Mouse (Mus musculus): ENCODE data around the gene Mdfi. TPM values are rescaled to one million over a fixed set of nuclear protein-coding genes. Genes with fewer than 3 reads are reported as not detected.
"Not testable (repeated sequence)": the region's sequence is repeated elsewhere in the genome, so short reads cannot be mapped to it uniquely, and the experiment has no call there.

Gene Mdfi
- total RNA-seq (2021) = 1 to 10 TPM; 2.4 TPM

DNA sequence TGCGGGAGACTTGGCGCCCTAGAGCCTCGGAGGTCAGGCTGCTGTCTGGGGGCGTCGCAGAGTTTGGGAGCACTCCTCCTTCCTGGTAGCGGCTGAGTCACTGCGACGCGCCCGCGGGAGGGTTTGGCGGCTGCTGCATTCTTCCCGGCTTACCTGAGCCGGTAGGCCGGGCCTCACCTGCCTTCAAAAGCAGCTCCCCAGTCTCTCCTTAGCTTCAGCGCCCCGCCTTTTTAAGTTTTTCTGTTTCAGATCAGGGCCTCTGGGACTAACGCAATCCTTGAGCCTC is at the start of gene Mdfi:
TSS of gene Mdfi (minus strand) at position 210 of the 286 bp plus-strand sequence.
- intact Hi-C loops (cut with DNase I) = no loop called here
- DNase-seq (ENCODE audit: low spot score) = no peak

DNA sequence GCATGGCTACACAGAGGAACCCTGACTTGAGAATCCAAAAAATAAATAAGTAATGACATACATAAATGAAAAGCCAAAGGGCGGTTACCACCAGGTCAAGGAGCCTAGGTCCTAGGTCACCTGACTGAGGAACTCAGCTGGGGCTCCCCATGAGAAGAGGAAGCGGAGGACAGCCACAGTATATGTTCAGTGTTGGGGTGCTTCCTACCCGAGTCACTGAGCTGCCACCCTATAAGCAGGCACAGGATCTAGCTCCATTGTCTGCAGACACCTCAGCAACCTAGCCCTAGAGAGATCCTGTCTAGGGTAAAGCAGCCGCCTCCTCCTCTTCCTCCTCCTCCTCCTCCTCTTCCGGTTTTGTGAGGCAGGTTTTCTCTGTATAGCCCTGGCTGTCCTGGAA is 48.6 kb upstream of the Mdfi start:
- intact Hi-C loops (cut with DNase I) = no loop called here
- no peak for DNase-seq (ENCODE audit: low spot score)

DNA sequence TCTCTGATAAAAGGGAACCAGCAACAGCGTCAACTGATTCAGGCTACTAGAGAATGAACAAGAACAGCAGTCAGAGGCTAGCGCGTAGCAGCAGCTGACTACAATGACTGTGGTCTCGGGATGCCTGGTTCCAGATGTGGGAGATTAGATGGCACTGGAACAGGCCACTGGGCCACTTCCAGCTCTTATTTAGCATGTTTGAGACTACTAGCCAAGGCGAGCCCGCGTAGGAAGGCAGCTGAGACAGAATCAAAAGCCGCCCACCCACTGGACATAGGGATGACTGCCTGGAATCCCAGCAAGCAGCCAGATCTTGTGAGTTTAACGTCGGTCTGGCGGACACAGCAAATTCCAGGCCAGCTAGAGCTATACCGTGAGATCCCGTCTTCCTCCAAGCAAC is 46.8 kb upstream of the Mdfi start:
- intact Hi-C loops (cut with DNase I) = no loop called here
- no peak for DNase-seq (ENCODE audit: low spot score)

DNA sequence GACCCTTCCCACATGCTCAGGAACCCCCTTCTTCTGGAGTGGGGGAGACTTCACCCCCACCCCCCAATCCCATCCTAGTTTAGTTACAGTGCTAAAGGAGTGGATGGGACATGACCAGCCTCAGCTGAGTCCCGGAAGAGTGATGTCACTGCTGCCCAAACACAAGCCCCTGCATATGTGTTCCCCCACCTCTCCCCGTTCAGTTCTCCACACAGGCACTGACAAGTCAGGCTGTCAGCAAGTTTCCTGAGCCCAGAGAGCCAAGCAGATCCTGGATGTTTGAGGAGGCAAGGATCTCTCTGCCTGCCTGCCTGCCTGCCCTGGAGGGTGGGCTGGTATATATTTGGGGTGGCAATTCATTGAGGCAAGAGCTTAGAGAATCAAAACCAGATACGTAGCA is 44.7 kb upstream of the Mdfi start:
- intact Hi-C loops (cut with DNase I) = loop anchor here (5.0 kb wide), 1 partner anchor 43 kb away; the partner anchor contains the start of gene Foxp4
- DNase-seq (ENCODE audit: low spot score) = no peak

DNA sequence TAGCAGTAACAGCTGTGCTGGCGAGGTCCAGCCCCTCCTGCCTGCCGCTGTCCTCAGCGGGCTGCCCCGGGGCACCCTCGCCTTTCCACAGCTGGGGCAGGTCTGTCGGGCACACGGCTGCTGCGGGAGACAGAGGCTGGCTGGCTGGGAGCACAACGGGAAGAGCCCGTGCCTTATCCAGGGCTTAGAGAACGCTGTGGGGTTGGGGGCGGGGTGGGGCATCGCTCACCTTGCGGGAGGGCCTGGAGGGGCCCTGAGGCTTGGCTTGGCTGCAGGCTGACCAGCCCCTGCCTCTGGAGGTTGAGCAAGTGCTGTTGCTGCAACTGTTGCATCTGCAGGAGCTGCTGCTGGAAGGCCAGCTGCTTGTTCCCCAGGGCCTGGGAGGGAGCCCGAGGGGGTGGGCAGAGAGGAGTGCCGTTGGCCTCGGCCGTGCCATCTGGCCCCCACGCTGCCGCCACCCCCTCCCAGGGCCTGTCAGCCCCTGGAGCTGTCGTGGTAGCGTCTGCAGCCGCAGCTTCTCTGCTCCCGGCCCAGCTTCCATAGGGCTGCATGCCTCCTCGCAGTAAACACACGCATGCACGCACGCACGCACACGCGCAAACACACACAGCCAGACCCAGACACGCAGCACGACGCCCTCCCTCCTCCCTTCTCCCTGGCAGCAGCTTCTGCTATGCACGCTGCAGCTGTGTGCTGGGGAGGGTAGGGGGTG is 44.0 kb upstream of the Mdfi start:
- DNase-seq (ENCODE audit: low spot score) = peak; percentile 27
- intact Hi-C loops (cut with DNase I) = loop anchor here (5.0 kb wide), 1 partner anchor 44 kb away; the partner anchor contains the start of gene Foxp4

DNA sequence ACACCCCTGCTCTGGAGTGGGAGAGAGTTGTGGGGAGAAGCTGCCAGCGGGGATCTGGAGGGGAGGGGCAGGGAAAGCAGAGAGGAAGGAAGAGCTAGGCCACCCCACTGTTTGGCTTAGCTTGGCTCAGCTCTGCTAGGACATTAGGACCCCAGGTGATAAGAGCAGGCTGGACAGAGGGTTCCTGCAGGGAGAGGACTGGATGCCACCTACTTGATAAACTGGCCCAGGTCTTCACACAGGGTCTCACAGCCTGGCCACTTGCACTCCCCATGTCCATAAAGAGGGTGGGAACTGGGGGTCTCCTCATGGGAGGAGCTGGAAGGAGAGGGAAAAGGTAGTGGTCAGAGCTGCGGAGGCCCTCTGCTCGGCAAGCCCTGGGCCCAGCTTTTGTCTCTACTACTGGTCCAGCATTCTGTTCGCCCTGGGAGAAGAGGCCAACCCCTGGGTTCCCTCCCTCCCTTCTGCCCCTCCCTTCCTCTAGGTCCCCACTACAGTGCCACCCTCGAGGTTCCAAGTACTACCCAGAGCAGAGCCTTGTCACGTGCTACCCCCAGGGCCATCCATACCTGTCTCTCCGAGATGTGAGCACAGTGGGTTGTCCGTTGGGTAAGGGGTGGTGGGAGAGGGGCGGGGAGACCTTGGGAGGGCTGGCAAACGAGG is 43.4 kb upstream of the Mdfi start:
- intact Hi-C loops (cut with DNase I) = loop anchor here (5.0 kb wide), 1 partner anchor 44 kb away; the partner anchor contains the start of gene Foxp4
- DNase-seq (ENCODE audit: low spot score) = no peak

DNA sequence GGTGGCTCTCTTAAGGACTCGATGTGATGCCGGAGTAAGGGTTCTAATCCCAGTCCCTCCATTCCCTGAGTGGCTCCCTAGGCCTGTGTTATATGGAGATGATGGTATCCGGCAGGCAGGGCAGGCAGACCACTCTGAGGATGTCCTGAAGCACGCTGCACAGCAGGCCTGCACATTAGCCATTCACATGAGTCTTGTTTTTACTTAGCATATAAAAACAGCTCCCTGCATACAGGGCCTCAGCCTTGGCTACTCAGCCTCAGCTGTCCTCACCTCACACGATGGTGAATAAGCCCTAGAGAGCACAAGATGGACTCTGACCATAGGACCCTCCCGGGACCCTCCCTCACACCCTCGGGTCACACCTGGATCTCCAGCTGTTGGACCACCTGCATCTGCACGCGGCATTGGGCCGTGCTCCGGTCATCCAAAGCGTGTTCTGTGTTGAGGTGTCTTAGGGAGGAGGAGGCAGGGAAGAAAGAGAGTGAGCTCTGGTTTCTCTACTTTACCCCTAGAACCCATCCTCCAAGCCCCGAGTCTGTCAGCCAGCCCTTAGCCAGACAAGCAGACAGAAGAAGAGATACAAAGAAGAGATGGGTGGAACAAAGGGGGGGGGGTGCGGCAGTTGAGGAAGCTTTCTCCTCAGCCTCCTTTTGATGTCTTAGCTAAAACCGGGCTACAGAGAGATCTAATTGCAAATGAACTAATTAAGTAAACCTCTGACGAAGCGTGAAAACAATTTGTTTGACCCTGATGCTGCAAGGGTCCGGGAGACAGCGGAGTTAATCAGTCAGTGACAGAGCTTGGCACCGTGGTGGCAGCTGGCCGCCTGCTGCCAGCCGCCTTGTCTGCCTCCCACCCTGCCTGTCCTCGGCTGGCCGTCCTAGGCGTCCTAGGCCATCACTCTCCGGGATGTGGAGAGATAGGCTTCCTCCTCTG is 42.6 kb upstream of the Mdfi start:
- intact Hi-C loops (cut with DNase I) = loop anchor here (5.0 kb wide), 1 partner anchor 45 kb away; the partner anchor contains the start of gene Foxp4
- no peak for DNase-seq (ENCODE audit: low spot score)

DNA sequence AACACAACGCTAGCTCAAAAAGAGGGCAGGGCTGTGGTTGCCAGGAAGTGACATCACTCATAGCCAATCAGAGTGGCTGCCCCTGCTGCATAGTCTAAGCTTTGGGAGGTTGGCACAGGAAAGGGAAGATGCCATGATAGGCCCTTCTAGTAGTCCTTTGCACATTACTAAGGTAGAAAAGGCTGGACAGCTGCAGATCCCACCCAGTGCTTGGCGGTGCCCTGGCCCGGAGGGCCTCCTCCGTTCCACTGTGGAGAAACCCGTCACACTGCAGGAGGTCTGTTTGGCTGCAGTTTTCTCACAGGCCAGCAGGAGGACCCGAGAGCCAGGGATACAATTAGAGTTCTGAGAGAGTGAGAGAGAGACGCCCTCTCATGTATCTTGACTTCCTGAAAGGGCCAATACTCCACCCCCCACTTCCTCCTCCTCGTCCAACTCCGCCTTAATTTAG is 38.9 kb upstream of the Mdfi start:
- intact Hi-C loops (cut with DNase I) = loop anchor here (2.0 to 5.0 kb wide), 2 partner anchors 174 to 227 kb away; no protein-coding TSS in a partner anchor
- peak; percentile 70 for DNase-seq (ENCODE audit: low spot score)

DNA sequence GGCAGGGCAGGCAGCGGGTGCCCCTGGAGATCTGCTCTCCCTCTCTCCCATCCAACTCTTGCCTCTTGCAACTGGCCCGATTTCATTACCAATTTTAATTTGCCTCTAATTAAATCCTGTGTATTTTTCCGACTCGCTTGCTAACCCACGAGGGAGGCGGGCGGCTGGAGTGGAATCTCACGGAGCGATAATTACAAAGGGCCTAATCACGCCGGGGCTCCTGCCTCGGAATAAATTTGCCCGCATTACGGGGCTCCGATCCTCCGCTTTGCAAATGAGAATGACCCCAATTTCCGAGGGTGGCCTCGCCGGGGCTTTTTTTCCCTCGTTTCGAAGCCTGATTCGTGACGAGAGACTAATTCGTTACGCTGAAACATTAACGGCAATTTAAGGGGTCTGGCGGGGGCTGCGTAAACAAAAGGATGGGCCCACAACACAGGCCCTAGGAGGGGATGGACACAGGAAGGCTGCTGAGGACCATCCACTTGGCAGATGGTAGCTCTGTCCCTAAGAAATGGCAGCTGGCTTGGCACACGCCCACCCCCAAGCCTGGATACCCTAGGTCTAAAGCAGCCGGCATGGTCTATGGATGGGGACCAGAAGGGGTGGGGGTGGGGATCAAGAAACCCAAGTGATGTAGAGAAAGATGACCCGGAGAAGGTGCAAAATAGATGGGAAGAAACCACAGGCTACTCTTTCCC is 38.0 kb upstream of the Mdfi start:
- intact Hi-C loops (cut with DNase I) = loop anchor here (2.0 to 5.0 kb wide), 2 partner anchors 175 to 228 kb away; no protein-coding TSS in a partner anchor
- DNase-seq (ENCODE audit: low spot score) = no peak

DNA sequence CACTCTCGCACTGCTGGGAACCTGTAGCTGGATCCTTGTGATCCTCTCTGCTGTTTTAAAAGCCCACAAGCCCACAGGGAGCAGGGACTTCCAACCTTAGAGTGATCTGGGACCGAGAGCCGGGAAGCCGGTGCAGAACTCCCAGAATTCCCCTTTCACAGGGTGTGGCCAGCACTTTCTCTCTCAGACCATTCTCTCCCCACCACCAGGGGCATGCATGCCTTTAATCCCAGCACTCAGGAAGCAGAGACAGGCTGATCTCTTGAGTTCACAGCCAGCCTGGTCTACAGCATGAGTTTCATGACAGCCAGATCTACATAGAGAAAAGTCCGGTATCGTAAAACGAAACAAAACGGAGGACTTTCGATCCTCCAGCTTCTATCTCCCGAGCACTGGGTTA is 35.4 kb upstream of the Mdfi start:
- intact Hi-C loops (cut with DNase I) = loop anchor here (5.0 kb wide), 1 partner anchor 177 kb away; no protein-coding TSS in a partner anchor
- no peak for DNase-seq (ENCODE audit: low spot score)

DNA sequence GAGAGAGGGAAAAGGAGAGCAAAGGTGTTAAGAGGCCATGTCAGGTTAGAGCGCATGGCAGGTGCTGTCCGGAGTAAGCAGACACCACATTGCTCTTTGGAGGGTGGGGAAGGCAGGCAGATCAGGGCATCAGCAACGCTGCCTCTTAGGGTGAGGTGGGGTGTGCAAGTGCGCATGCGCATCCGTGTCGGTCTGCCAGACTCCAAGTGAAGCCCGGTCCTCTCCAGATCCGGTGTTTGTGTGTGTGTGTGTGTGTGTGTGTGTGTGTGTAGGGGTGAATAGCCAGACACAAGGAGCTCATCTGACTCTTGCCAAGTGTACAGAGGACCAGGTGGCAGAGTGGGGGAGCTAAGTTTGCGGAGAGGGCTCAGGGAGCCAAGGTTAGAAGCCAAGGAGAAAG is 31.5 kb upstream of the Mdfi start:
- DNase-seq (ENCODE audit: low spot score) = no peak
- intact Hi-C loops (cut with DNase I) = no loop called here

DNA sequence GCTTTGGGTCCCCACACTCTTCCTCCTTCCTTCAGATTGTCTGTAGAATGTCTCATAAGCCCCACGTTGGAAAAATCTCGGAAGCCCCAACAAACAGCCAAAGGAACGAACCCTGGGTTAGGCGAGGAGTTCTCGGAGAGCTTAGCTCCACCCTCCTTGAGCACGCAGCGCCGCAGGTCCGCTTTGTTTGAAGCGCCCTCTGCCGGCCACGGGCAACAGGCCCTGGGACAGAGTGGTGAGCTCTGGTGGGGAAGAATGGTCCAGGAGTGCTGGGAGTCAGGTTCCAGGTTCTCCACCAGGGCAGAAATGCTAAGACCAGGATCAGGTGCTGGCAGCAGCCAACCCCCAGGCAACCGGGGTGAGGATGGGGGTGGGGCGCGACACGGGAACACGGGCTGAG is 30.0 kb upstream of the Mdfi start:
- DNase-seq (ENCODE audit: low spot score) = peak; percentile 61
- intact Hi-C loops (cut with DNase I) = loop anchor here (1.0 to 5.0 kb wide), 2 partner anchors 71 to 122 kb away; no protein-coding TSS in a partner anchor

DNA sequence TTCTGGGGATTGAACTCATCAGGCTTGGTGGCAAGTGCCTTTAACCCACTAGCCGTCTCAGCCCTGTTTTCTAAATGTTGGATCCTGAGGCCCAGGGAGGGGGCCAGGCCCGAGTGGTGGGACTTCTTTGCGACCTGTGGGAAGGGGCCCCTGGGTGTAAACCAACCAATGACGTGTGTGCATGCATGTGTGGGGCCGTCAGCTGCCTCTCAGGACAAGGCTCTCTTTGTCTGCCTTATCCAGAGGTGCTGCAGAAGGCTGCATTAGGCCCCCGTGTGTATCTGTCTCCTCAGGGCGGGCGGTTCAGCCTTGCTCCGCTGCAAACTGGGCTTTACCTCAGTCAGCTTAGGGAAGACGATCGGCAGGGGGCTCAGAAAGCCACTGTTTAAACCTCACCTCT is 28.9 kb upstream of the Mdfi start:
- DNase-seq (ENCODE audit: low spot score) = no peak
- intact Hi-C loops (cut with DNase I) = loop anchor here (5.0 kb wide), 1 partner anchor 121 kb away; no protein-coding TSS in a partner anchor

DNA sequence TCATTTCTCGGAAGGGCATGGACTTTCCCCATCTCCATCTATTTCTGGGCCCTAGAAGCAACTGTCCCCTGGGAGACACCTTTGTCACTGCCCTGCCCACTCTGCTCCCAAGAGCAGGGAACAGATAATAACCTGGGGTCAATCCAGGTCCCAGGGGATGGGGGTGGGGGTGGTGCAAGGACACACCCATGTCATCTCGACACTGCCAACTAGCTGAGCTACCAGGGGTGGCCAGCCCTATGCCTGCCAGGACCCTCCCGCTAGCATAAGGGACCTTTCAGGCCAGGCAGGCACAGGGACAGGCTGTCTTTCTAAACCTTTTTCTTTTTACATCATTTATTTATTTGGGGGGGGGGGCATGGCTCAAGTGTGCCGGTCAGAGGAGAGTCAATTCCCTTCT is 28.5 kb upstream of the Mdfi start:
- intact Hi-C loops (cut with DNase I) = loop anchor here (5.0 kb wide), 1 partner anchor 121 kb away; no protein-coding TSS in a partner anchor

DNA sequence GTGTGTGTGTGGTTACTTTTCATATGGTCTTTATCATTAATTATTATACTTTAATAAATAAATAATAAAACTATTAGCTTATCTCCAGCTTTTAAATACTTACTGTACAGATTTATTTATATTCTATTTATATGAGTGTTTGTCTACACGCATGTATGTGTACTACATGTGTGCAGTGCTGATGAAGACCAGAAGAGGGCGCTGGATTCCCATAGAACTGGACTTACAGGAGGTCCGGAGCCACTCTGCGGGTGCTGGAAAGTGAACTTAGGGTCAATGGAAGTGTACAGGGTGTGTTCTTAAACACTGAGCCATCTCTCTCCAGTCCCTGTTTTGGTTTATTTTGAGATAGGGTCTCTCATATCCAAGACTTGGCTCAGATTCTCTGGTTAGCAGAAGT is 21.1 kb upstream of the Mdfi start:
- DNase-seq (ENCODE audit: low spot score) = no peak
- intact Hi-C loops (cut with DNase I) = no loop called here

More for the DNA sequence above, 28.5 kb upstream of the Mdfi start:
- DNase-seq (ENCODE audit: low spot score) = no peak

DNA sequence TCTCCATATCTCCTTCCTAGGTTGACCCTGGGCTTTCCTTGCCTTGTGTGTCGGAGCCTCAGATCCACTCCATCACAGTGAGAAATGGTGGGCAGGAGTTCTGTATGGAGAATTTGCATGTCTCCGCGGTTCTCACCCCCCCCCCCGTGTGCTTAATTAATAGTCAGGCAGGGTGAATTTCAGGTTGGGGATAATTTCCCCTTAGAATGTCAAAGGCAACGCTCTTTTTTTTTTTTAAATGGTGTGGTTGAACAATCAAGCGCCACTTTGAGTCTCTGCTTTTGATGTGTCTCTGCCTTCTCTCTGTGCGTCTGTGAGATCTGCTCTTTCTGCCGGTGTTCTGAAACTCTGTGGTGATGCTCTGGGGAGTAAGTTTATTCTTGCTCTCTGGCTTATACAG is 20.4 kb upstream of the Mdfi start:
- intact Hi-C loops (cut with DNase I) = no loop called here
- DNase-seq (ENCODE audit: low spot score) = no peak

DNA sequence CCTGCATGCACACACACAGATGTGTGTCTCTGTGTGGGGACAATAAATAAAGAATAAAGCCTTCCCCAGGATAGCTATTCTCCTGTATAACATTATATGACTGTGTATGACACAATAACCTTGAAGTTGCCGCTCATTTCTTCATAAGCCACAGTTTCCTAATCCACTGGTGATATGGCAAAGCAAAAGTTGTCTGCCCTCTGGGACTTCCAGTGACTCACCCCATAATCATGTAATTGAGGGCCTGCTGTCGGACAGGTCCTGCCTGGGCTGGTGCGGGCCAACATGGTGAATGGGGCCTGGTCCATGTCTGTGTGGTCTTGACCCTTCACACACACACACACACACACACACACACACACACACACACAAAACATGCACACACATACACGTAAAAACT is 19.3 kb upstream of the Mdfi start:
- intact Hi-C loops (cut with DNase I) = no loop called here
- DNase-seq (ENCODE audit: low spot score) = no peak

DNA sequence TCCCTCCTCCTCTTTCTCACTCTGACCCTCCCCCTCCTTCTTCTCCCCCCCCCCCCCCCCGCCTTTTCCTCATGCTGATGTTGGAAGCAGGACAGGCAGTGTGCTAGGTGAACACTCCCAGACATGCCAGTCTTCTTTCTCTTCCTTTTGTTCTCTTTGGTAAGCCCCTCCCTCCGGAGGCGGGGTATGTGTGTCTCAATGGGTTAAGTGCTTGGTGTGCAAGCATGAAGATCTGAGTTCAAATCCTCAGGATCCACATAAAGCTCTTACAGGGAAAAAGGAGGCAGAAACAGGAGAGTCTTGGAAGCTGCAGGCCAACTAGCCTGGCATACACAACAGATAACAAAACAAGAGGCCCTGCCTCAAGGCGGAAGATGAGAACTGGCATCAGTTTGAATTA is 18.8 kb upstream of the Mdfi start:
- DNase-seq (ENCODE audit: low spot score) = no peak
- intact Hi-C loops (cut with DNase I) = no loop called here

DNA sequence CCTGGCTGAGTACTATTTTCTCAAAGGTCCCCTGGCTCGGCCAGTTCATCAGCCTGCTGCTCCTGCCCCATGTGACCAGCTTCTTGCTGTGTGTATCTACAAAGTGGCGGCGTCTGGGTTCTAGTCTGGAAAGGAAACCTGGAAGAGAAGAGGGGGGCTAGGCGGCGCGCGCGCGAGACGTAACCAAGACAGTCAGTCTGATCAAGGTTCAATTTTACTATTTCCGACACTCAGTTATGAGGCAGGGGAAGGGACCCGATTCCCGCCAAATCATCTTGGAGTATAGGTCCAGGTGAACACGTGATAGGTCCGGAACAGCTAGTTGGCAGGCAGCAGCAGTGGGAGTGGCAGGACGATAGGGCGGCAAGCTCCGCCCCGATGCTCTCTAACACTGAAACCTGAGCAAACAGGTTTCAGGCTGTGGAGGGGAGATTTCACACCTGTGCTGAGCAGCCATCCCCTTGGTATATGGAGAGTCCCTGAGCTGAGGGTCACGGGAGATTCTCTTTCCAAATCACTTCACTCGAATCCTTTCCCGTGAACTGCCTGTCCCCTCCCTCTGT is 17.4 kb upstream of the Mdfi start:
- intact Hi-C loops (cut with DNase I); DNase-seq (ENCODE audit: low spot score): not testable (repeated sequence)
